Mouse (Mus musculus): ENCODE measurements around the gene Cep57l1.

Gene Cep57l1

DNA sequence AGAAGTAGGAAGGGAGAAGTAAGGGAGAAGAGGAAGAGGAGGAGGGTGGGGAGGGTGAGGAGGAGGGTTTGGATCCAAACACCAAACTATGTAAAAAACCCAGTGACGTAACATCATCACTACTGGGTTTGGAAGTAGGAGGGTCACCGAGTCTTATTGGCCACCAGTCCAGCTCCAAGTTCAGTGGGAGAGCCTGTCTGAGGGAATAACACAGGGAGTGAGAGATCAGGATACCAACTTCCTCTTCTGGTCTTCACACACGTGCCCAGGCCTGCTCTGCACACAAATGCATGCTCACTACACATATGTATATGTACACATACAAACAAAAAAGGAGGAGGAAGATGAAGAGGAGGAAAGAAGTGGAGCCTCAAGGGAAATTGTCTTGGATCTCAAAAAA, 135.3 kb downstream of the Cep57l1 start:
- no peak for DNase-seq

DNA sequence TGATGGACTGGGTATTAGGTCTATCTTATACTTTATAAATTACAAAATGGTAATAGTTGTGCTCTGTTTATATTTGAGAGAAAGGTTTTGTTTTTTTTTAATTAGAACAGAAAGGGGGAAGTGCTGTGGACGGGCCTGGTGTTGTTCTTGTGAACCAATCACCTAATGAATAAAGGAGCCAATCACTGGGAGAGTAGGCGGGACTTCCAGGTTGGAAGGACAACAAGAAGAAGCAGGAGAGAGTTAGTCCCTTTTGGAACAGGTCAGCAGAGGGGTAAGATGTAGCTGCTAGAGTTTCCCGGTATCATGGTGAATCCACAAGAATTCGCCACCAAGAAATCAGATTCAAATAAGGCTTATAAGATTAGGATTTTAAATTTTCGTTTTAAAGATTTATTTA, 139.5 kb downstream of the Cep57l1 start:
- no peak for DNase-seq

All from cerebellum, adult 18-20 months (tissue).